Mouse (Mus musculus) megakaryocyte progenitor cell, adult 5-6 weeks (primary cell): ENCODE data around the gene Tbc1d22a. TPM values are rescaled to one million over a fixed set of nuclear protein-coding genes. Genes with fewer than 3 reads are reported as not detected.

ENCODE experiments used
- ATAC-seq: replicated peaks from 2 replicates; pipeline ENCODE4 v1.8.0; 2016; ENCODE audit warnings: mild to moderate bottlenecking, moderate TSS enrichment, inconsistent platforms; ENCODE audit not compliant: poor library complexity
- total RNA-seq, 2 experiments: library from RNA; stranded (forward) in 1 of 2; stranded (reverse) in 1 of 2; fragments of 157-497, 149-512 nt in 1 of 2; fragments of 200-1000 nt in 1 of 2; gene quantifications; 2 replicates each; pipeline versions ENCODE4 v1.2.3 to v1.2.4; 2015 to 2017

Tbc1d22a gene
- total RNA-seq, 2 experiments from 2014 or later: 12.6 to 17.3 TPM

DNA sequence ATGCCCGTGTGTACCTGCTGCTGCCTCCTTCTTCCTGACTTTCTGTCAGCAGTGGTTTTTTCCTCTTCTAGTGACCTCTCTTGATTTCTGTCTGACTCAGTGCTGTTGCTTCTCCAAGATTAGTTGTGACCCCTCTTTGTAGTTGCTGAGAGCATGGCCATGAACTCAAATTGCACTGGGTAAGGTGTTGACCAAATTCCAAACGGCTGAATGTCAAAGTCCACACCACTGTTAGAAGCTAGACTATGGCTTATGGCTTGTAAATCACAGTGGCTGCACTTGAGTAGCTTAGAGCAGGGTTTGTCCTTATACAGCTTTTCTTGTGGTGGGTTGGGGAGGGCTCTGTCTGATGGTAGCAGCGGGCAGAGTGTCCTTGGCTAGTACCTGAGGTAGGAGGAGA, 156.6 kb downstream of the Tbc1d22a start:
- no peak for ATAC-seq

- ATAC-seq: no peak
Measured at GRCm38 (mm10) chr15:86375262-86375661, 161.0 kb downstream of the Tbc1d22a start.

DNA sequence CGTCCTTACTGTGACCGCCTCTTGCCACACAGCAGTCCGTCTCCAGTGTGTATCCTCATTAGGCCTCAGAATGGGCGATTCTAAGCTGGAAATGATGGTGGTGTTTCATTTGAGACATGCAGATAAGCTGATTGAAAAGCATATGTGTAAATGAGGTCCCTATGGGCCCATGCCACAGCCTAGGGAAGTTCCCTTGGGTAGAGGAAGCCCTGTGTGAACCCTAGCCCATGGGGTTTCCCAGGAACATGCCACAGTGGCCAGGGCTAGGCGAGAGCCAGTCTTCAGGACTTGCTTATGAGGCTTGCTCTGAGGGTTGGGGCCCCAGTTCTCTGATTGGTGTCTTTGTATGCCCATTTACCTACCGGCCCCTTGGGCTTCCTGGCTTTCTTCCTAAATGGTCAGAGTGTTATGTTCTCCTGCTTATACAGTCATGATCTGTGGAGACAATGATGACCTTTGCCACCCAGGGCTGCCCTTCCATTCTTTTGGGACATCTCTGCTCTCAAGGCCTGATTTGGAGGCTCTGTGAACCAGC, 161.7 kb downstream of the Tbc1d22a start:
- ATAC-seq: no peak

GRCm38 (mm10) chr15:86383278-86383677, 169.0 kb downstream of the Tbc1d22a start:
- no peak for ATAC-seq

DNA sequence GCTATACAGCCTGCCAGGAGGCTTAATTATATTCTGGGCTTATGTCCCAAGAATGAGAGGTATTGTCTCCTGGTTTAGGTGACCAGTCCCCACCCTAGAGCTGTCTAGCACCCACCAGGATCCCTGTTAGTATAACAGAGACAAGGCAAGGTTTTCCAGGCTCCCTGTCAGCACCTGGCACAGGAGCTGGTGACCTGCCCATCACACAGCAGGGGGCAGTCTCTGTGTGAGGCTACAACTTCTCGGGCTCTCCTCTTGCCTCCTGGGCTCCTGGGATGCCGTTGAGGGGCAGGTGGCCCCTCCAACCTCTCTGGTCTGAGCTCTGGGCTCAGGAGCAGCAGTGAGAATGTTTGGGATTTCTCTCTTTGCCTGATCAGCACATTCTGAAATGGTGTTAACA, 171.2 kb downstream of the Tbc1d22a start:
- ATAC-seq: no peak

DNA sequence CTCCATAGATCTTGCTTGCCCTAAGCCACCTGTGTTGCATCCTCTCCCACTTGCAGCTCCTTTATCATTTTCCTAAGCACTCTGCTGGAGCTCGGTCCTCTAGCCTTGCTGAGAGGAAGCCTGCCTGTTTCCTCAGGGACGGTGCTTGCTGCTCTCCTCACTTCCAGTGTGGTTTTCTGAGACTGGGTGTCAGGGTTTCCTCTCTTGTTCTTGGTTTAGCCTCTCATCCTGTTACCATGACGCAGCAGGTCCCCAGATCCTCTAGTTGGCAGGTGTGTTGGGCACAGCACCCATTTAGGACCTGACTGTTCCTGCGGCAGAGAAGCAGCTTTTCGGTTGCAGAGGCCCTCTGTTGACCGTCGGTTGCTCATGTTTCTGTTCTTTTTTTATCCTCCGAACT, 172.1 kb downstream of the Tbc1d22a start:
- ATAC-seq: peak; percentile 35

DNA sequence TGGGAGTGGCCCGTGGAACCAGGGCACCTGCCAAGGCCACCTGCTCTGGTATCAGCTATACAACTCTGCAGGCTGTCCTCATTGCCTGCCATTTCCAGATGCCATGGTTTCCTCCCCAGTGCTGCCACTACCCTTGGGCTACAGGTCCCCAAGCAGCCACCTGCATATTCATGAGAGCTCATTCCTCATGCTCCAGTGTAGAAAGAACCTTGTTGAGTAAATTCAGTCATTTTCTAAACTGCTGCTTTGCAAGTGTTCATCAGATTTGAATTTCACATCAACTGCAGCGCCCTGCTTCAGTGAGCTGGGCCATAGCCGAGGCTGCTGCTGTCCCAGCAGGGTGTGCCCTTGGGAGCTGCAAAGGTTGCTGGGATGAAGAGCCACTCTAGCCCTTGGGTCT, 174.3 kb downstream of the Tbc1d22a start:
- no peak for ATAC-seq

DNA sequence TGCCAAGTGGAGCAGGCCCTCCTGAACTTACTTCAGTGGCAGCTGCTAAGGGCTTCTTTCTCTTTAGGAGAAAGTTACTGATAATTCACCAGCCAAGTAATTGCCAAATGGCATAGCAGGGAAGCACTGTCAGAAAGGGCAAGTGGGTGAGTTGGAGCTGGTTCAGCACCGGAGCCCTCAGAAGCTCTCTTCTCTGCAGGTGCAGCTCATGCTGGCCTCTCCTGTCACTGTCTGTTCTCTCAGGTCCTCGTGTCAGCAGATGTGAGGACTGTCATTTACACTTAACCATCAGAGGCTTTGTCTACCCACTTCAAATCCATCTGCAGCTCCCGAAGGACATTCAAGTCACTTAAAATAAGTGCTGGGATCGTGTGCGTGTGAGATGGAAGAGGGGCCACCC, 190.6 kb downstream of the Tbc1d22a start:
- ATAC-seq: no peak

- peak; percentile 82 for ATAC-seq
Measured at GRCm38 (mm10) chr15:86405527-86405926, 191.3 kb downstream of the Tbc1d22a start.

DNA sequence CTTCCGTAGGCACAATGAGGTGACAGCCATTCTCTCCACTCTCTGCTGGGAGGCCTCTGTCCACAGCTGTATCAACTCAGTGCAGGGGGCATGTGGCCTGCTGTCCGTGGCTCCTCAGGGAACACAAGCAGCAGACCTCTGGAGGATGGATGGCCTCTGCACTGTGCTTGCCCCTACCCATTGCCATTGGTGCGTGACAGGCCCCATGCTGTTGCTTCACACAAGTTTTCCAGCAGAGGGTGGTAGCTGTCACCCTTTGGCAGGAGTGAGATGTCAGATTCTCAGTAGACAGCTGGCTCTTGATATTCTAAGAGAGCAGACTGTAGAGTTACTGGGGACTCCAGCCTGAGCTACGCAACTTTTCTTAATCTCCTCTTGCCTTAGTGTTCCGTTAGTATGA, 195.1 kb downstream of the Tbc1d22a start:
- peak; percentile 49; the same call in 1 of the 2 replicates for ATAC-seq

- peak; percentile 50 for ATAC-seq
Measured at GRCm38 (mm10) chr15:86411532-86412080, 197.3 kb downstream of the Tbc1d22a start.

DNA sequence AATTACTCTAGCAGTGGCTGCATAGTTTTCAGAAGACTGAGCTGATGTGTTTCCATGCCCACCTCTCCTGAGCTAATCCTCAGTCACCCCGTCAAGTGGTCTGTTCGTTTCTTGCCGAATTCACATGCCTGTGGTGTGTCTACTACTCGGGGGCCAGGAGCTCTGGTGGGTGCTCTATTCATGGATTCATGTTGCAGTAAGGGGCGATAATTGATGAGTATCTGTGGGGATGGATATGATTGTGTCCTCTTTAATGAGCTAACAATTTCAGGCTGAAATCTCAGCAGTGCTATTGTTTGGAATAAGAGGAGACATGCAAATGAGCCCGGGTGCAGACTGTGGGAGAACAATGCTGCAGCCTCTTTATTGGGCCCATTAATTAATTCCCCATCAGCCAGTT, 201.7 kb downstream of the Tbc1d22a start:
- ATAC-seq: no peak

GRCm38 (mm10) chr15:86418436-86418835, 204.2 kb downstream of the Tbc1d22a start:
- ATAC-seq: no peak

- no peak for ATAC-seq
Measured at GRCm38 (mm10) chr15:86419620-86420019, 205.4 kb downstream of the Tbc1d22a start.

DNA sequence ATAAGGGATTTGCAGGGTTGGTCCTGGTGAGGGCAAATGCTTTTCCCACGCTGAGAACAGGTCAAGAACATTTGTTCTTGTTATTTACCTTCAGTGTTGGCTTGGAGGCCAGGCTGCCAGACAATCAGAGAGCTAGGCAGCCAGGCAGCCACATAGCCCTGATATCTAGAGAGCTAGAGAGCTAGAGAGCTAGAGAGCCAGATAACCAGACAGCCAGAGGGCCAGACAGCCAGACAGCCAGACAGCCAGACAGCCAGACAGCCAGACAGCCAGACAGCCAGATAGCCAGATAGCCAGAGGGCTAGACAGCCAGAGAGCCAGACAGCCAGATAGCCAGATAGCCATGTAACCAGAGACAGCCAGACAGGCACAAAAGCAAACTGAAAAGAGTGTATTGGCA, 208.6 kb downstream of the Tbc1d22a start:
- ATAC-seq: 0 out of 2 replicates have a peak, but pooled peaks have one; percentile 21

- no peak for ATAC-seq
Measured at GRCm38 (mm10) chr15:86423884-86424283, 209.6 kb downstream of the Tbc1d22a start.

GRCm38 (mm10) chr15:86424971-86425370, 210.7 kb downstream of the Tbc1d22a start:
- ATAC-seq: no peak

GRCm38 (mm10) chr15:86426364-86427000, 212.2 kb downstream of the Tbc1d22a start:
- ATAC-seq: no peak

DNA sequence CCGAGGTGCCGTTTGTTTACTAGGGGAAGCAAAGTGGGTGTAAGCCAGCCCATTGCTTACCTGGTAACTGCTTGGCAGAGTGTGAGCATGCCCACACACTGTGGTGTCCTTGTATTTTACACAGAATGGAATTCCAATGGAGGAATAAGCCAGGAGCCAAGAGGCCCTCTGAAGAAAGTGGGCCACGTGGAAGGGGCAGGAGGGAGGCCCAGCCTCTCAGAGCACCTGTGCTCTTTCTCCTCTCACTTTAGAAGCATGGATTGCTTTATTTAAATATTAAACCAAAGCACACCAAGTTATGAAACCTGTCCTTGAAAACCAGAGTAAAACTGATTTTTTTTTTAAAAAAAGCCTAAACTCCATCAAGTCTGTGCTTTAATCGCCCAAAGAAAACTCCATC, 213.2 kb downstream of the Tbc1d22a start:
- no peak for ATAC-seq

DNA sequence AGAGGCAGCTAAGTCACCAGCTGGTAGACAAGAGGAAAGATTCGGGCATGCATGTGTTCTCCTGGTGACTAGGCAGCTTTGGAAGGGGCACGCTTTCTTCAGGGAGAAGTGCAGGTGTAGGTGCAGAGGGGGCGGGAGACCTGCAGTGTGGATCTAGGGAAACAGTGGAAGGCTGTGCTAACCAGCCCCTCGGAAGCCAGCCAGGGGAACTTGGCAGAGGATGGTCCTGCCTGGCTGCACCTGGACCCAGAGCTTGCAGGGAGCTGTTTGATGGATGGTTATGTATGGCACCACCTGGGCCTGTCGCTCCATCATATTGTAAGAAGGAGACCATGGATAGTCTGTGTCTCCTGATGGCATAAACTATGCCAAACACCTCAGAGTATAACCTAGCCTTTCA, 214.2 kb downstream of the Tbc1d22a start:
- ATAC-seq: no peak

DNA sequence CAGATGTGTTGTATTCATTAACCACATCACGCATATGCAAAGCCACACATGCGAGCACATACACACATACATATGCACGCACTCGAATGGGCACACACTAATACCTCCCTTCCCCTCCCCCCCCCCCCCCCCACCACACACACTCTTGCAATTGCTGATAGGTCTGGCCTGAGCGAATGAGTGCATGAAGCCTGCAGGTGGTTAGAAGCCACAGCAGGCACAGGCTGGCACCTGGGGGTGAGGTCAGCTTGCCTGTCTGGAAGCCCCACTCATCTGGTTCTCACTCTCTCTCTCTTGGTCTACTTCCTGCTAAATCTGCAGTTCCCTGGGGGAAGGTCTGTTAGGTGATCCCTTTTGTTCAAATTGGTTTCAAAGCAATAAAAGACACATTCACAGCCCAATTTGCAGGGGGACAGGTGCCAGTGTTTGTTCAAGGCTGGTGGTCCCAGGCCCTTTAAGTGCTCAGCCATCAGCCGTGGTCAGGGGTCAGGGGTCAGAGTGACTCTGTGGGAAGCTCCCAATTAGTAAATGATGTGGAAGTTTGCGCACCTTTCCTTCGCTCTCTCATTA, 215.6 kb downstream of the Tbc1d22a start:
- ATAC-seq: no peak

DNA sequence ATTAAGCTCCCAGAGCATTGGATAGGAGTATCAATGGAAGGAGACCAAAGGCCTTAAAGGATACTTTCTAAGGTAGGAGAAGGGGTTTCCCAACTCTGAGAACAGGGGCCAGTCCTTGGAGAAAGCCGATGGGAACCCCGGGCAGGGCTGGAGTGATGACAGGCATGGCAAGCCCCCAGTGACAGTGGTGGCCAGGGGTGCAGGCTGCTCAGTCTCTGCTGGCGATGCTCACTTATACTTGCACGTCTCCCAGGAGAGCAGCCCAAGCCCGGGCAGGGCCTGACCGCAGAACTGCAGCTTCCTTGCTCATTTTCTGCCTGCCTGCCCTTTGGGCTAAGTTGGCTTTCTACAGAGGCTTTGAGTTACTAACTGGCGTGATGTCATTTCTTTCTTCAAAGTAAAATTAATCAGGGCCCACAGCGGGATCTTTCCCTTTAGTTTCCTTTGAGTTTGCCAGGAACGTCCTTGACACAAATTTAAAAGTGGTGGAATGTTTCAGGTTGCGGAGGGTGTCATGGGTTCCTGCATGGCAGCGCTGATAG, 217.4 kb downstream of the Tbc1d22a start:
- no peak for ATAC-seq
